Mouse (Mus musculus): ENCODE measurements at regions not wholly inside any gene's neighbourhood (a gene's known extent, or its start where the extent isn't known, plus 50 kb on each side); places are given as distances from the start of the nearest gene placed in this dataset.

- Histone ChIP-seq H3K36me3 (ENCODE audit: control insufficient read depth, insufficient read depth) (no peaks in the 10 kb centered on the region), H3K4me3 (ENCODE audit: insufficient read depth, poor library complexity, severe bottlenecking) (no peak overlapping the region), H3K27me3 (ENCODE audit: control insufficient read depth, insufficient read depth, insufficient read length) (no peaks in the 10 kb centered on the region), H3K79me3 (ENCODE audit: low read depth) (no peaks in the 10 kb centered on the region), H3ac (ENCODE audit: control insufficient read depth, insufficient read length, low read depth) (no peak overlapping the region), H3K79me2 (ENCODE audit: control insufficient read depth, insufficient read depth) (no peaks in the 10 kb centered on the region)
- TF ChIP-seq MYOG (IDR thresholded peaks at IDR 0.05; ENCODE audit: control insufficient read depth, extremely low read depth, insufficient read length) (no peak), MAX (IDR thresholded peaks at IDR 0.05) (no peak), USF1 (IDR thresholded peaks at IDR 0.05; ENCODE audit: low read depth) (no peak), CTCF (IDR thresholded peaks at IDR 0.05; ENCODE audit: control insufficient read depth, insufficient read depth, insufficient read length) (no peak), MYOD1 (IDR thresholded peaks at IDR 0.05; ENCODE audit: control insufficient read depth, insufficient read length, low read depth) (no peak), FOSL1 (IDR thresholded peaks at IDR 0.05; ENCODE audit: insufficient read depth, low read length, poor library complexity, severe bottlenecking) (no peak), CEBPB (IDR thresholded peaks at IDR 0.05; ENCODE audit: low read depth) (no peak)
Observed at GRCm38 (mm10) chr7:136751477-136751876, 142.9 kb upstream of the Mgmt start.

GRCm38 (mm10) chr7:136754821-136755220, 139.6 kb upstream of the Mgmt start:
- no peak for TF ChIP-seq CEBPB (IDR thresholded peaks at IDR 0.05; ENCODE audit: low read depth)
- TF ChIP-seq CTCF (IDR thresholded peaks at IDR 0.05; ENCODE audit: control insufficient read depth, insufficient read depth, insufficient read length) = no peak
- TF ChIP-seq MYOG (IDR thresholded peaks at IDR 0.05; ENCODE audit: control insufficient read depth, extremely low read depth, insufficient read length) = no peak
- TF ChIP-seq FOSL1 (IDR thresholded peaks at IDR 0.05; ENCODE audit: insufficient read depth, low read length, poor library complexity, severe bottlenecking) = no peak
- no peak for TF ChIP-seq USF1 (IDR thresholded peaks at IDR 0.05; ENCODE audit: low read depth)
- TF ChIP-seq MAX (IDR thresholded peaks at IDR 0.05) = no peak
- no peak for TF ChIP-seq MYOD1 (IDR thresholded peaks at IDR 0.05; ENCODE audit: control insufficient read depth, insufficient read length, low read depth)
- H3K4me3 ChIP-seq (ENCODE audit: insufficient read depth, poor library complexity, severe bottlenecking) = no peak overlapping the region
- no peaks in the 10 kb centered on the region for H3K36me3 ChIP-seq (ENCODE audit: control insufficient read depth, insufficient read depth)
- no peaks in the 10 kb centered on the region for H3K79me3 ChIP-seq (ENCODE audit: low read depth)
- no peaks in the 10 kb centered on the region for H3K27me3 ChIP-seq (ENCODE audit: control insufficient read depth, insufficient read depth, insufficient read length)
- no peak overlapping the region for H3ac ChIP-seq (ENCODE audit: control insufficient read depth, insufficient read length, low read depth)
- H3K79me2 ChIP-seq (ENCODE audit: control insufficient read depth, insufficient read depth) = no peaks in the 10 kb centered on the region

GRCm38 (mm10) chr7:136765026-136765425, 129.4 kb upstream of the Mgmt start:
- no peak overlapping the region for H3ac ChIP-seq (ENCODE audit: control insufficient read depth, insufficient read length, low read depth)
- no peaks in the 10 kb centered on the region for H3K79me2 ChIP-seq (ENCODE audit: control insufficient read depth, insufficient read depth)
- H3K4me3 ChIP-seq (ENCODE audit: insufficient read depth, poor library complexity, severe bottlenecking) = no peak overlapping the region
- H3K27me3 ChIP-seq (ENCODE audit: control insufficient read depth, insufficient read depth, insufficient read length) = no peaks in the 10 kb centered on the region
- no peaks in the 10 kb centered on the region for H3K79me3 ChIP-seq (ENCODE audit: low read depth)
- H3K36me3 ChIP-seq (ENCODE audit: control insufficient read depth, insufficient read depth) = no peaks in the 10 kb centered on the region
- TF ChIP-seq CTCF (IDR thresholded peaks at IDR 0.05; ENCODE audit: control insufficient read depth, insufficient read depth, insufficient read length) = no peak
- no peak for TF ChIP-seq MYOD1 (IDR thresholded peaks at IDR 0.05; ENCODE audit: control insufficient read depth, insufficient read length, low read depth)
- no peak for TF ChIP-seq USF1 (IDR thresholded peaks at IDR 0.05; ENCODE audit: low read depth)
- TF ChIP-seq MAX (IDR thresholded peaks at IDR 0.05) = no peak
- TF ChIP-seq FOSL1 (IDR thresholded peaks at IDR 0.05; ENCODE audit: insufficient read depth, low read length, poor library complexity, severe bottlenecking) = no peak
- no peak for TF ChIP-seq CEBPB (IDR thresholded peaks at IDR 0.05; ENCODE audit: low read depth)
- no peak for TF ChIP-seq MYOG (IDR thresholded peaks at IDR 0.05; ENCODE audit: control insufficient read depth, extremely low read depth, insufficient read length)

- no peak overlapping the region for H3ac ChIP-seq (ENCODE audit: control insufficient read depth, insufficient read length, low read depth)
- no peak overlapping the region for H3K4me3 ChIP-seq (ENCODE audit: insufficient read depth, poor library complexity, severe bottlenecking)
- no peaks in the 10 kb centered on the region for H3K36me3 ChIP-seq (ENCODE audit: control insufficient read depth, insufficient read depth)
- H3K79me3 ChIP-seq (ENCODE audit: low read depth) = no peaks in the 10 kb centered on the region
- no peaks in the 10 kb centered on the region for H3K79me2 ChIP-seq (ENCODE audit: control insufficient read depth, insufficient read depth)
- no peaks in the 10 kb centered on the region for H3K27me3 ChIP-seq (ENCODE audit: control insufficient read depth, insufficient read depth, insufficient read length)
- TF ChIP-seq USF1 (IDR thresholded peaks at IDR 0.05; ENCODE audit: low read depth) (no peak), MYOD1 (IDR thresholded peaks at IDR 0.05; ENCODE audit: control insufficient read depth, insufficient read length, low read depth) (no peak), MAX (IDR thresholded peaks at IDR 0.05) (no peak), FOSL1 (IDR thresholded peaks at IDR 0.05; ENCODE audit: insufficient read depth, low read length, poor library complexity, severe bottlenecking) (no peak), CEBPB (IDR thresholded peaks at IDR 0.05; ENCODE audit: low read depth) (no peak), CTCF (IDR thresholded peaks at IDR 0.05; ENCODE audit: control insufficient read depth, insufficient read depth, insufficient read length) (no peak), MYOG (IDR thresholded peaks at IDR 0.05; ENCODE audit: control insufficient read depth, extremely low read depth, insufficient read length) (no peak)
Observed at GRCm38 (mm10) chr7:136767231-136767630, 127.2 kb upstream of the Mgmt start.

GRCm38 (mm10) chr7:136780708-136781107, 113.7 kb upstream of the Mgmt start:
- Histone ChIP-seq H3K36me3 (ENCODE audit: control insufficient read depth, insufficient read depth) (no peaks in the 10 kb centered on the region), H3K79me3 (ENCODE audit: low read depth) (no peaks in the 10 kb centered on the region), H3K4me3 (ENCODE audit: insufficient read depth, poor library complexity, severe bottlenecking) (no peak overlapping the region), H3K27me3 (ENCODE audit: control insufficient read depth, insufficient read depth, insufficient read length) (no peaks in the 10 kb centered on the region), H3K79me2 (ENCODE audit: control insufficient read depth, insufficient read depth) (no peaks in the 10 kb centered on the region), H3ac (ENCODE audit: control insufficient read depth, insufficient read length, low read depth) (no peak overlapping the region)
- TF ChIP-seq CTCF (IDR thresholded peaks at IDR 0.05; ENCODE audit: control insufficient read depth, insufficient read depth, insufficient read length) (no peak), MYOD1 (IDR thresholded peaks at IDR 0.05; ENCODE audit: control insufficient read depth, insufficient read length, low read depth) (no peak)

- H3K4me3 ChIP-seq (ENCODE audit: insufficient read depth, poor library complexity, severe bottlenecking) = no peak overlapping the region
- H3K36me3 ChIP-seq (ENCODE audit: control insufficient read depth, insufficient read depth) = no peaks in the 10 kb centered on the region
- no peak overlapping the region for H3ac ChIP-seq (ENCODE audit: control insufficient read depth, insufficient read length, low read depth)
- TF ChIP-seq CEBPB (IDR thresholded peaks at IDR 0.05; ENCODE audit: low read depth) (no peak), MYOG (IDR thresholded peaks at IDR 0.05; ENCODE audit: control insufficient read depth, extremely low read depth, insufficient read length) (no peak), MYOD1 (IDR thresholded peaks at IDR 0.05; ENCODE audit: control insufficient read depth, insufficient read length, low read depth) (no peak), USF1 (IDR thresholded peaks at IDR 0.05; ENCODE audit: low read depth) (no peak), MAX (IDR thresholded peaks at IDR 0.05) (no peak), FOSL1 (IDR thresholded peaks at IDR 0.05; ENCODE audit: insufficient read depth, low read length, poor library complexity, severe bottlenecking) (no peak), CTCF (IDR thresholded peaks at IDR 0.05; ENCODE audit: control insufficient read depth, insufficient read depth, insufficient read length) (no peak)
- no peaks in the 10 kb centered on the region for H3K27me3 ChIP-seq (ENCODE audit: control insufficient read depth, insufficient read depth, insufficient read length)
- H3K79me2 ChIP-seq (ENCODE audit: control insufficient read depth, insufficient read depth) = no peaks in the 10 kb centered on the region
- no peaks in the 10 kb centered on the region for H3K79me3 ChIP-seq (ENCODE audit: low read depth)
Observed at GRCm38 (mm10) chr7:136791162-136791561, 103.3 kb upstream of the Mgmt start.
